Mouse (Mus musculus) frontal cortex, adult 2 months (tissue): ENCODE data around the gene Slk. TPM values are rescaled to one million over a fixed set of nuclear protein-coding genes. Genes with fewer than 3 reads are reported as not detected.
A peak's percentile ranks its signal among the peaks of the same experiment; 100 is the strongest.

ENCODE experiments used
- DNase-seq, 2 experiments: peaks; one replicate each; pipeline ENCODE4 v3.0.0; 2022; ENCODE audit warnings: low spot score in 1 of 2; ENCODE audit errors: extremely low spot score in 1 of 2
- polyA plus RNA-seq: library from polyadenylated mRNA; depleted of rRNA; stranded (reverse); fragments of >200 nt; gene quantifications from 2 replicates; pipeline ENCODE4 v1.2.3, GENCODE M21; 2012; rRNA removed

Gene Slk
- 33.8 and 39.7 TPM in 2 replicates for polyA plus RNA-seq

DNA sequence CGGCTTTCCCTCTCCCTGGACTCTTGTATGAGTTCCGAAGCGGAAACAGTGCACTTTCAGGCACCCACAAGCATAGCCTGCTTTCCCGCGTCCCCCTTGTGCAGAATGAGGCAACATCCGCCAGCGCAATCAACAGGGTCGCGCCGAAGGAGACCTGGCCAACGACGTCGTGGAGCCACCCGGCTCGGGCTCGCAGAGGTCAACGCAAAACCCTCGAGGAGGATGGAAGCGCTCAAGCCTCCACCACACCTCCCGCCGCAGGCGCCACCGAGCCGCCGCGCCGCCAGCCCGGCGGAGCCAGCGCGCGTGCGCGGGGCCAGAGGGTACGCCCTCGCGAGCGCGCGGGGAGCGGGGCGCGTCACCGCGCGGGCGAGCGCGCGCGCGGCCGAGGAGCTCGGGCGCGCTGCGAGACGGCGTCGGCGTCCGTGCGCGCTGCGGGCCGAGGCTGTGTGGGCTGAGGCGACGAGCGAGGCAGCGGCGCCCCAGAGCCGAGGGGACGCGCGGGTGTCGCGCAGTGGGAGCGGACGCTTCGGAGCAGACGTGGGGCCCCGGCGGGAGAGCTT, at the start of gene Slk:
Slk (plus strand) TSS at position 454 of the 563 bp plus-strand sequence.
- peak; percentile 39 to 75 for DNase-seq

DNA sequence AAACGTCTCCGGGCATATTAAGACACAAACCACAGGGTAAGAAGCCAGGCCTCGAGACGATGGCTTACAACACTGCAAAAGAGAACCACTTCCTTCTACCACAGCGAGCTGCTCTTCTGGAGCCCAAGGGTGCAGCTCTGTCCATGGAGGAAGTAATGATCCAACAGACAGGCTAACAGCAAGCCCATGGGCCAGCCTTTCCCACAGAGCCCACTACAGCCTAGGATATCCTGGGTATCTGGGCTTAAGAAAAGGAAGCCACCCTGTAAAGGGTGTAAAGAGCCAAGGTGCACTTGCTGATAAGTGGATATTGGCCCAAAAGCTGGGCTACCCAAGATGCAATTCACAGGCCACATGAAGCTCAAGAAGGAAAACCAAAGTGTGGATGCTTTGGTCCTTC, 48.2 kb upstream of the Slk start:
- DNase-seq, result no peak

DNA sequence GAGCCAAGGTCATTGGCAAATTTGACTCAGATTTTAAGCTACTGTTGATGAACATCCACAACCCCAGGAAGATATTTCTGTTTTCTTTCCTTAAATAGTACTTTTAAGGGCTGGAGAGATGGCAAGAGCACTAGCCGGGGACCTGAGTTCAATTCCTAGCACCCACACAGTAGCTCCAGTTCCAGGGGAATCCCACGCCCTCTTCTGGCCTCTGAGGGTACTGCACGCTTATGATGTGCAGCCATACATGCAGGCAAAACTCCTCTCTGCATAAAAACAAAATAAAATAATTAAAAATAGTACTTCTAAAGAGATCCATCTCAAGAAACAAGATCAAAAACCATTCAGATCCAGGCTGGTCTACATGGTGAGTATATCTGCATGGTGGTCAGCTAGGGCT, 47.0 kb upstream of the Slk start:
- DNase-seq, result no peak

DNA sequence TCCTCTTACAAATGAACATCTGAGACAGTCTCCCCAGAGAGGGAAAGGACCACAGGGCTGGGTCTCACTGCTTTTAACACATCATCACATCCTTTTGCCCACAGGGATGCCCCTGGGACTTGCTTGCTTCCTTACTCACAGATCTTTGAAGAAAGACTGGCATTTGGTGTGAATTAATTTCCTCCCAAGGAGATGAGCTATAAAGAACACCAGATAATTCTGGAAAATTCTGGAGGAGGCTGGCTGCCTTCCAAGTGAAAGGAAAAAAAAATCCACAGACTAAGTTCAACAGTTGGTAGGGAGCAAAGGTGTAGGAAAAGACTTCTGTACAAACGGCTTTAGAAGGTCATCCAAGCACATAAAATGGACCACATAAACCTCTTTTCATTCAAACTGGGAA, 45.3 kb upstream of the Slk start:
- DNase-seq, result peak; percentile 32 to 78

DNA sequence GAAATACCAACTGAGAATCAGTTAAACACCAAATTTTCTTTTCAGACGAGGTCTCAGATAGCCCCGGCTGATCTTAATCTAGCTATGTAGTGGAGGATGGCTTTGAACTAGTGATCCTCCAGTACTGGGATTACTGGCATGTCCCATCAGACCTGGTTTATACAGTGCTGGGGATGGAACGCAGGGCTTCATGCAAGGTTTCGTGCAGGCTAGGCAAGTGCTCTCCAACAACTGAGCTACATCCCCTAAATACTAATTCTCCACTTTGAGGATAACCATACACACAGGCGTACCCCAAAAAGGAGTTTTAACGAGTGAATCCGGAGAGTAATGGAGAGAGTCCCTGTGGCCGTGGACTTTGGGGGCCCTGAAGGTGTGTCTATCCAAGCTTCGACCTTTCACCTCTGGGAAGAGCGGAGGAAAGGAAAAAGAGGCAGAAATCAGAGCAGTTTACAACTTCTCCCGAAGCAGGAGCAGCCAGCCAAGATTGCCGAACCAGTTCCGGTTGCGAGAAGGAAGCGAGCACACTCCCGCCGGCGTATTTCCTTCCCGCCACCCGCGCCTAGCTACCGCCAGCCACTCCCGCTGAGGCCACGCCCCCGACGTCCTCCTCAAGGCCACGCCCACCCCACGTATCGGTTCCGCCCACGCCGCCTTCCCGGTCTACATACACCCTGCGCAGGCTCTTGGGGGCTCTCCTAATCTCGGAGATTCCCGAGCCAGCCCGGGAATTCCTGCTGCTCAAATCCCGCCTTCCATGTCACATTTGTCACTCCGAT, 42.8 kb upstream of the Slk start:
- peak; percentile 92 to 98 for DNase-seq

DNA sequence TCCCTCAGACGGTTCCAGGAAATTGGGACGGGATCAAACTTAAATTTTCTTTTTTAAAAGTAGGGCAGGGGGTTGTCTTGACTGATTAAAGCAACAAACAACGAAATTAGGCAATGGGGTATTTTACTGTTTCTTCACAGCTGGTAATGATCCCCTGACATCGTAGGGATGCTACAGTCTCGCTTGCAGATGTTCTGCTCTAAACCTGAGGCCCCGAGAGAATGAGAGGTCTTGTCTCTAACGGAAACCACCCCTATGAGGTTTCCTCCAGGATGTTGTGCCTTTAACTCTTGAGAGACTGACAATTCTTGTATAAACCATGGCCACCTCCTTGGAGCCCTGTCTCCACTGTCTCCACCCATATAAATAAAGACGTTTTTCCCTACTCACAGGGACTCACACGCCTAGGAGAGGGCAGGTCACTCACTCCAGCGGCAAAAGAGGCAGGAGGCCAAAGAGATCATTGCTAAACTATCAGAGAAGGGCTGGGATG, 42.1 kb upstream of the Slk start, which contains the start of gene Stn1:
Stn1 (minus strand) TSS at position 208 of the 493 bp plus-strand sequence.
- no peak for DNase-seq

DNA sequence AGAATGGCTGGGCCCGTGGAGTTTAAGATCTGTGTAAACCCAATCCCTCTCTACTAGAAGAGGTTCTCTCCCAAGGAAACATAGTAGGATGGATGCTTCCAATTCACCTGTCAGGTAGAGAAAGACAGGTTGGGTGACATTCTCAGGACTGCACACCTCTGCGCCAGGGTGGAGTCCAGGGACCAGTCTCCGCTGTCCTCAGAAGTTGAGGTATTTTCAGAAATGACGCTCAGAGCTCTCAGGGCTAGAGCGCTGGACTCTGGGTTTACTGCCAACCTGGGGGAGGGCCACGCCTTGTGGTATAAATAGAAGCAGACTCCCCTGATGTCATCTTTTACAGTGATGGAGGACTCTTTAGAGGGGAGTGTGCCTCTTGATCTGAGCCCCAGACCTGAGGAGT, 41.6 kb upstream of the Slk start:
- DNase-seq, result no peak

DNA sequence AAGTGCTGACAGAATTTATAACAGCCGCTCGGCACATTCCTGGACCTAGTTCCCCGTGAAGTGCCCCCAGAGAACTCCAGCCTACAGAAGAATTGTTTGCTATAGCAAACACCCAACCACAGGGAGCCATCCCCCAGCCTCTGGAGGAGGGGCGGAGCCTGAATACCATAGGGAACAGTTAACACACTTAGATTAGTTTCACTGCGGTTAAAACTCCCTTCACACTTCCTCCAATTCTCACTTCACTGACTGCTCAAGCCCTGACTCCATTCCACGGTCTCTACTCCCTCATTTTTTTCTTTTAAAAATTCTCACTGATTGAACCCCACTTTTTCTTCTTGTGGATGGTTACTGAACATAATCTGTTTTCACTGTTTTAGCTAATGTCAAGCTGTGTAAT, 40.7 kb upstream of the Slk start:
- DNase-seq, result no peak

DNA sequence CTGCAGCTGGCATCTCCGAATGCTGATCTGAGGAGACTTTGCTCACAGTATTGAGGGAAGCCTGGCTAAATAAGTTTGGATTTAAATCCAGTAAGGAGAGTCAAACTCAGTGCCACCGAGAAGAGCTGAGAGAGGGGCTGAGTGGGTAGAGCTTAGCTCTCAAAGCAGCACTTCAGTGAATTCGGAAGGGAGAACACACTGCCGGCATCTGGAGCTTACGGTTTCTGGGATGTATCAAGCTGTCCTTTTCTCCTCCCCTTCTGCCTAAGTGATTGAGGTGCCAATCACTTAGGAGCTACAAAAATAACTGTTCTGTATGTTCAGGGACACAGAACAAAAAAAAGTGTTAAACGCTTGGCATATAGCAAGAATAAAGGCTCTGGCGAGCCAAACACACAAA, 37.0 kb upstream of the Slk start:
- DNase-seq, result no peak

DNA sequence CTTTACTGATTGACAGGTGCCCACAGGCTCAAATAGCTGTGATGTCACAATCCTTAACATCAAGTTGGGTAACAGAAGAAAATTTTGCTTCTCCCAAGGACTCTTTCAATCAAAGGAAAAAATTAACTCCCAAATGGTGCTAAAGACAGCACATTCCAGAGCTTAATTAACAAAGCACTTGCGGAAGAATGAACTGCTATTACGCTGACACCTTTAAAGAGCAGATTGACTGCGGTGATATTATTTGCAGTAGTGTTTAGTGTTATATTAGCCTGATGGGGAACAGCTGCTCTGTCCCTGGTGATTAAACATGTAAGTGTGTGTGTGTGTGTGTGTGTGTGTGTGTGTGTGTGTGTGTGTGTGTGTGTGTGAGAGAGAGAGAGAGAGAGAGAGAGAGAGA, 34.4 kb upstream of the Slk start:
- no peak for DNase-seq

DNA sequence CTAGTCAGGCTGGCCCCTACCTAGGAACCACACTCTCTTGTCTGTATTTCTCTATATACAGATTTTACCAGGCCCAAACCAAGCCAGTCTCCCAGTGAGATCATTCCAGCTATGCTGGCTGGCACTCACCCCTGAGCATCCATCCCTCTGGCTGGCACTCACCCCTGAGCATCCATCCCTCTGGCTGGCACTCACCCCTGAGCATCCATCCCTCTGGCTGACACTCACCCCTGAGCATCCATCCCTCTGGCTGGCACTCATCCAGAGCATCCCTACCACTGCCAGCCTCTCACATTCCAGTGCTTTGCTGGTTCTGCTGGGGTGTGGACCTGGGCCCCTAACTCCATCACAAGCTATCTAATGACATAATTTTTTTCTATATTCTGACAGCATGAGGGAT, 34.0 kb upstream of the Slk start:
- no peak for DNase-seq

DNA sequence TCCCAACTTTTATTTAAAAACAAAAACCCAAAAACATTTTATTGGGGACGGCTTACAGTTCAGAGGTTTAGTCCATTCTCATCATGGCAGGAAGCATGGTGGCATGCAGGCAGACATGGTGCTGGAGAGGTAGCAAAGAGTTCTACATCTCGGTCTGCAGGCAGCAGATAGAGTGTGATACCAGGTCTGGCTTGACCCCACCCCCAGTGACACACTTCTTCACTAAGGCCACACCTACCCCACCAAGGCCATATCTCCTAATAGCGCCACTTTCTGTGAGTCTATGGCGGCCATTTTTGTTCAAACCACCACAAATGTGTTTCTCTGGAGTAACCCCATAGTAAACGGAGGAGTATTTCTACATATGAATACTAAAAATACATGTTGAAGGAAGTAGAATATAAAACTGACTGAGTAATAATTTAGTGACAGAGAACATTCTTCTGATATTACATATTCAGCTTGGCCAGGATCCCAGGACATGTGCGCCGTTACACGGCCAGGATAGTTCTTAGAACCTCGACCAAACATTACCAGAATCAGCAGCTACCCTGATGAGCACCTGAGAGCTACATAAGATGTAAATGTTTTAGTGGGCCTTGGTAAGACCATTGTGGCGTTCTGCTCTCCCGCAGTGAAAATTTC, 30.9 kb upstream of the Slk start:
- no peak for DNase-seq

DNA sequence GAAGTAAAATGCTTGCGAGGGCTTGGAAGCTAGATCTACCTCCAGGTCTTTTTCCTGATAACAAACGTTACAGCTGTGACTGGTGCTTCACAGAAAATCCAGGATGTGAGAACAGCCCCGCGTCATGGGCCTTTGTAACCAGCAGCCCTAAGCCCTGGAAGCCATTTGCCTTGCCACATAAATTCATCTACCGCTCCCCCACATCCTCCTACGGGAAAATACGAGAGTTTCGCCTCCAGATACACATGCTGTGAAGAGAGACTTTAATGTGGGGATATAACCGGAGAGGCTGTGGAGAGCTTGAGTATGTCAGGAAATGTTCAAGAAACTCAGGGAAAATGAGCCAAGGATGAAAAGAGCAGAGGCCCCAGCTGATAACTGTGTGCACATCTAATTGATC, 30.3 kb upstream of the Slk start:
- peak in 1 of 2 experiments; percentile 63 for DNase-seq

DNA sequence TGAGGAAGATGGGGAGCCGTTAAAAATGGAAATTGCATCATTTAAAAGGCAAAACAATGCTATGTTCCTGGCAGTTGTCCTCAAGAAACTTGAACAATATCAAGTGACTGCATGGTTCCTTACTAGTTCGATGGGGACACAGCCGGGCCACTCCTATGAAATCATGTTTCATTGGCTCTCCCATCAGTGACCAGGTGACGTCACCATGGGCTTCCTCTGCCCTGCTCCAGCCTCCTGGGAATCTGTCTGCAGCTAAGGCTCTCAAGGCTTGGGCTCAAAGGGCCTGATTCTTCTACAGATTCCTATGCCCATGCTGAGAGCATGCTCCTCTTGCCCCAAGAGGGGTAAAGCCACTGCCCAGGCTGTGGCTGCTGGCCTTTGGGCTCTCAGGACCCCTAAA, 29.9 kb upstream of the Slk start:
- DNase-seq, result no peak

DNA sequence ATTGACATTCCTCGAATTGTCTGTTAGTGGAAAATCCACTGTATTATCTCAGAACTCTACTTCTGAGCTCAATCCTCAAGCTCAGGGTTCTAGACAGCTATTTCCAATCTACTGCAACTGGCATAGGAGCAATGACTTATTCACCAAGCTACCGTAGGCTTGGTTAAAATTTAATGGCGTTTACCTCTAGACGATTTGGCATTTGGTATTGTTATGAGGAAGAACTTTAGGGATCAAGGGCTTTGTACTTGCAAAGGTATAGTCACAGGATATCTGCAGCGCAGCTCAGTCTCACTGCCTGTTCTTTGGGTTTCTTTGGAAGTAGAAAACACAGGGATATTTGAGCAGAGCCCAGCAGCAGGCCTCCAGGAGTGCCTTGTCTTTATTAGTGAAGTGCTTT, 20.3 kb upstream of the Slk start:
- DNase-seq, result no peak

DNA sequence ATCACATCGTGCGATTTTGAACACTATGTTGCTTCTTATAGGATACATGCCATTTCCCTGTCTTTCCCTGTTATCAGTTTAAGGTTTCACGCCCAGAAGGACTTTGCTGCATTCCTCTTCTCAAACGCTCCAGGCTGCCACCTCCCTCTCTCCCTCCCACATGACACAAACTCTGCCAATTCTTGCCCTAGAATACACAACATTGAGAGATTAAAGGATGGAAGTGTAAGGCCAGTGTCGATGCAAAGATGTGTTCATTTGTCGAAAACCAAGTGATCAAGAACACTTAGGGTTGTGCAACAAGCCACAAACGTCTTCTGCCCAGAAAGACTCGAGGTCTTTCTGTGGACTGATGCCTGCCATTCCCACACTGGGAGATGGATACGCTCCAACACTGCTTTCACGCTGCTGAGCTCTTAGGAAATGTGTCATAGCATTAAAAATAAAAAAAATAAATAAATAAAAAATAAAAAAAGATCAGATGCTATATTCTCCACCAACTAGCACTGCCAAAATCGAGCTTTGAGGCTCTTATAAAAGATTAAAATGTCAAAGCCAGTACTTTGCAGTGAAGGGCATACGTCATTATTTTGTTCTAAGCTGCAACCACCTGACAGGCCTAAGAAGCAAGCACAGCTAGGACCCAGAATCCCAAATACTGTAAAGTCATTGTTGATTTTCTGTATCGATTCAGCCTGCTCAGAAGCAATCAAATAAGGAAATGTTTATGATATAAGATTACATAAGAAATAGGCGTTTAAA, 19.5 kb upstream of the Slk start:
- peak; percentile 57 to 61 for DNase-seq

DNA sequence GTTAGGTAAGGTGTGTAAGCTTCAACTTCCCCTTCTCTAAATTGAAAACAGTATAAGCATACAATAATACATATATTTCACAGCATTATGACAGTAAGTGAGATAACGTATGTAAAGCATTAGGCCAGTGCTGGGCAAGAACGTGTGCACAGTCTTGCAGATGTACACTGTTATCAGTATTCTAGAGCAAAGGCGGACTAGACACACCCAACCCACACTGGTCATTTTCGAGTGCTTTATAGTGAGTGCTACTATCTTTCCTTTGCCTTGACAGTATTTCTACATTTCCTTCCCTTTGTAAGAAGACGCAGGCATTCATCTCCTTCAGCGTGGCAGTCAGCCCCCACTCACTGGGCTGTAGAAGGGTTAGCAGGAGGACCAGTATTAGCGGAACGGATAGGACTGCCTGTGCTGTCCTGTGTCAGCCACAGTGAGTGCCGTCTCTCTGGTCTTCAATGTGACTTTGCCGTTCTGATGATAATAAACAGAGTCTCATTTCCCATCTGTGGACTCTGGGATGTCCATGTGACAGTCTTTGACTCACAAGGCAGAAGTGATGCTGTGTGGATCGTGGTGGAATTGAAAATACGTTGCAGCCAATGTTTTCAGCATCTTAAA, 18.8 kb upstream of the Slk start:
- no peak for DNase-seq

DNA sequence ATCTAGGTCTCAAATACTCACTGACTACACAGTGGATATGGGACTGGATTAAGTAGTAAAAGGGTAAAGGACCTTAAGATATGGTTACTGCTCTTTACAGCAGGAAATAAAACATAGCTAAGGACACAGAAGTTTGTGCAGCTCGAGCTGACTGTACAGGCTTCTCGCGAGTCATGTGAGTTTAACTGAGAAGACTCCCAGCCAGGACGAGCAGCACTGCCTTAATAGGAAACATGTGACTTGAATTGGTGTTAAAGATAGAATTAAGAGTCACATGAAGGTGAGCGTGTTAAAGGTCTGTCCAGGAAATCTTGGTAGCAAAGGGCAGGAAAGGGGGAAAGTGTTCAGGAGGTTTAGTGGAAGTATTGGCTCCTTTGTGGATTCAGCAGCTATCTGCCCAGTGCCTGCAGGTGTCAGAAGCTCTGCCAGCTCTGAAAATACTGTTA, 17.5 kb upstream of the Slk start:
- DNase-seq, result no peak

DNA sequence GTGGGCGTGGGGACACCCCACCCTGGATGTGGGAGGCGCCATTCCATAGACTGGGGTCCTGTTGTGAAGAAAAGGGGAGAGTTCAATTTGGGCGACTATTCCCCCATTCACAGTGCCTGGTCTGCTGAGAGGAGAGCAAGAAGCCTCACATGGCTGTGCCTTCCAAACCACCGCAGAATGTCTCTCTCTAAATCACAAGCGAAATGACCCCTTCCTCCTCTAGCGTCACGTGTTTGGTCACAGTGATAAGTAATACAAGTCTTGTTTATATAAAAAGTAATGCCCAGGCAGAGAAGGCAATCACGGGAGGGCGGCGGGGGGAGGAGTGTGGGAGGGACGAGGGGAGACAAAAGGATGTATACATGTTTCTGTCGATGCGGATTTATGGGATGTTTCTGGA, 15.8 kb upstream of the Slk start:
- DNase-seq, result no peak

DNA sequence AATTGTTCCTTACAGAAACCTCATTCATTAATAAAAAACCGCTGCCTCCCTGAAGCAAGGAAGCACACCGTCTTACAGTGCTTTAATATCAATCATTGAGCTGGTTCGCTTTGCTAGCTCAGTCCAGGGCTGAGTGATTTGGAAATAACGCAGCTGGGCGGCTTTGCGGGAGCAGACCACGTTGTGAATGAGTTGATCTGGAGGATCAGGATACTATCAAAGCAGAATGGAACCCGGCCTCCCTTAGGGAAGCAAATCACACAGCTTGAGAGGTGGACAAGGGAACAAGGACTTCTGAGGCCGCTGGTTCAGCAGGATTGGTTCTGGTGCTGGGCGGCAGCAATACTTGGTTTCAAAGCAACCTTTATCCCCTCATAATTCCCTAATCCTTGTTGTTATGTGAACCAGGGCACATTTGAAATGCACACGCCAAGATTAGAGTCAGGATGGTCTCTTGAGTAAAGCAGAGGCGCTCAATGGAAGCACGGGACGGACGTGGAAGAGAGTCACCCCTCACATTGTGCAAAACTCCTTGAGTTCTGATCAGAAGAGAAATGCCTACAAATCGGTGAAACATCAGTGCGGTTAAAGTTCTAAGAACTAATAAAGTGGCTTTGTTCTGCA, 14.3 kb upstream of the Slk start:
- no peak for DNase-seq
